Mouse (Mus musculus): ENCODE data around the gene Pccb. TPM values are rescaled to one million over a fixed set of nuclear protein-coding genes. Genes with fewer than 3 reads are reported as not detected.

Gene Pccb
- polyA plus RNA-seq, 1 experiment: not detected

GRCm38 (mm10) chr9:101074332-101075021 is 39.8 kb upstream of the Pccb start:
- Histone ChIP-seq H3K4me3 (ENCODE audit: insufficient read depth, low read depth, low read length) (peak overlapping the region; percentile 73), H3K27ac (ENCODE audit: insufficient read depth, low read depth, low read length) (peak overlapping the region; percentile 95), H3K4me1 (ENCODE audit: control insufficient read depth, insufficient read depth, low read length) (peaks cover 2% of the 10 kb centered on the region; the same call in 1 of the 2 replicates)
- TF ChIP-seq CTCF (IDR thresholded peaks at IDR 0.05; ENCODE audit: insufficient read depth, low read depth, low read length) (no peak), POLR2A (IDR thresholded peaks at IDR 0.05; ENCODE audit: insufficient read depth, low read depth, low read length) (0 out of 2 replicates have a peak, but pooled peaks have one; percentile 5)
- under 1% methylated on average over 81 of the region's 100 CpGs for WGBS

GRCm38 (mm10) chr9:101073987-101074331 is 39.3 kb upstream of the Pccb start, which contains the start of gene Msl2:
Msl2 (plus strand) TSS chr9:101074101.
- H3K27ac ChIP-seq (ENCODE audit: insufficient read depth, low read depth, low read length): peak within 1 kb of the TSS; percentile 95
- peaks cover 2% of the 10 kb centered on the region; the same call in 1 of the 2 replicates for H3K4me1 ChIP-seq (ENCODE audit: control insufficient read depth, insufficient read depth, low read length)
- peak within 1 kb of the TSS; percentile 73 for H3K4me3 ChIP-seq (ENCODE audit: insufficient read depth, low read depth, low read length)
- TF ChIP-seq POLR2A (IDR thresholded peaks at IDR 0.05; ENCODE audit: insufficient read depth, low read depth, low read length) (peak; percentile 69), CTCF (IDR thresholded peaks at IDR 0.05; ENCODE audit: insufficient read depth, low read depth, low read length) (no peak)
- under 1% methylated on average over 32 of the region's 43 CpGs for WGBS

- H3K4me3 ChIP-seq (ENCODE audit: insufficient read depth, low read depth, low read length): peak overlapping the region; percentile 73
- TF ChIP-seq POLR2A (IDR thresholded peaks at IDR 0.05; ENCODE audit: insufficient read depth, low read depth, low read length): no peak; the same call in 1 of the 2 replicates
- no peak for TF ChIP-seq CTCF (IDR thresholded peaks at IDR 0.05; ENCODE audit: insufficient read depth, low read depth, low read length)
- WGBS: under 1% methylated on average over 60 of the region's 65 CpGs
- H3K27ac ChIP-seq (ENCODE audit: insufficient read depth, low read depth, low read length): peak overlapping the region; percentile 92
- no peaks in the 10 kb centered on the region for H3K4me1 ChIP-seq (ENCODE audit: control insufficient read depth, insufficient read depth, low read length)
Measured at GRCm38 (mm10) chr9:101073041-101073986, 38.6 kb upstream of the Pccb start.

GRCm38 (mm10) chr9:101072506-101072905 is 37.8 kb upstream of the Pccb start:
- no peak for TF ChIP-seq POLR2A (IDR thresholded peaks at IDR 0.05; ENCODE audit: insufficient read depth, low read depth, low read length)
- no peak for TF ChIP-seq CTCF (IDR thresholded peaks at IDR 0.05; ENCODE audit: insufficient read depth, low read depth, low read length)
- Histone ChIP-seq H3K4me3 (ENCODE audit: insufficient read depth, low read depth, low read length) (no peak overlapping the region), H3K27ac (ENCODE audit: insufficient read depth, low read depth, low read length) (no peak overlapping the region), H3K4me1 (ENCODE audit: control insufficient read depth, insufficient read depth, low read length) (no peaks in the 10 kb centered on the region)
- 14% methylated on average over 5 of the region's 5 CpGs for WGBS

- no peak for TF ChIP-seq CTCF (IDR thresholded peaks at IDR 0.05; ENCODE audit: insufficient read depth, low read depth, low read length)
- TF ChIP-seq POLR2A (IDR thresholded peaks at IDR 0.05; ENCODE audit: insufficient read depth, low read depth, low read length): no peak
- Histone ChIP-seq H3K27ac (ENCODE audit: insufficient read depth, low read depth, low read length) (no peak overlapping the region), H3K4me3 (ENCODE audit: insufficient read depth, low read depth, low read length) (no peak overlapping the region), H3K4me1 (ENCODE audit: control insufficient read depth, insufficient read depth, low read length) (no peaks in the 10 kb centered on the region)
- WGBS: 94% methylated on average over 3 of the region's 3 CpGs
Measured at GRCm38 (mm10) chr9:101069781-101070180, 35.1 kb upstream of the Pccb start.

- no peak for TF ChIP-seq POLR2A (IDR thresholded peaks at IDR 0.05; ENCODE audit: insufficient read depth, low read depth, low read length)
- no peak for TF ChIP-seq CTCF (IDR thresholded peaks at IDR 0.05; ENCODE audit: insufficient read depth, low read depth, low read length)
- H3K4me1 ChIP-seq (ENCODE audit: control insufficient read depth, insufficient read depth, low read length): 0 out of 2 replicates have a peak, but pooled peaks cover 2% of the 10 kb centered on the region
- H3K27ac ChIP-seq (ENCODE audit: insufficient read depth, low read depth, low read length): no peak overlapping the region
- no peak overlapping the region for H3K4me3 ChIP-seq (ENCODE audit: insufficient read depth, low read depth, low read length)
- WGBS: 57% methylated on average over 3 of the region's 3 CpGs
Measured at GRCm38 (mm10) chr9:101065076-101065602, 30.4 kb upstream of the Pccb start.

GRCm38 (mm10) chr9:101062253-101062780 is 27.6 kb upstream of the Pccb start:
- Histone ChIP-seq H3K4me1 (ENCODE audit: control insufficient read depth, insufficient read depth, low read length) (0 out of 2 replicates have a peak, but pooled peaks cover 2% of the 10 kb centered on the region), H3K27ac (ENCODE audit: insufficient read depth, low read depth, low read length) (no peak overlapping the region), H3K4me3 (ENCODE audit: insufficient read depth, low read depth, low read length) (no peak overlapping the region)
- TF ChIP-seq POLR2A (IDR thresholded peaks at IDR 0.05; ENCODE audit: insufficient read depth, low read depth, low read length) (no peak), CTCF (IDR thresholded peaks at IDR 0.05; ENCODE audit: insufficient read depth, low read depth, low read length) (no peak)
- 69% methylated on average over 6 of the region's 6 CpGs for WGBS

GRCm38 (mm10) chr9:101061035-101061434 is 26.3 kb upstream of the Pccb start:
- H3K4me1 ChIP-seq (ENCODE audit: control insufficient read depth, insufficient read depth, low read length): 0 out of 2 replicates have a peak, but pooled peaks cover 2% of the 10 kb centered on the region
- WGBS: 82% methylated on average over 11 of the region's 11 CpGs
- no peak overlapping the region for H3K4me3 ChIP-seq (ENCODE audit: insufficient read depth, low read depth, low read length)
- TF ChIP-seq CTCF (IDR thresholded peaks at IDR 0.05; ENCODE audit: insufficient read depth, low read depth, low read length): no peak
- H3K27ac ChIP-seq (ENCODE audit: insufficient read depth, low read depth, low read length): no peak overlapping the region

Measured in olfactory bulb, adult 2 months (tissue).